Mouse (Mus musculus) frontal cortex, postnatal 25 days (tissue): ENCODE measurements around the gene Jph2.
A peak's percentile ranks its signal among the peaks of the same experiment; 100 is the strongest.

Experiments used
- DNase-seq, 2 experiments: peaks; one replicate each; pipeline ENCODE4 v3.0.0; 2022; ENCODE audit warnings: low spot score in 2 of 2

The Jph2 gene

GRCm38 (mm10) chr2:163362940-163363921 lies 34.6 kb downstream of the Jph2 start:
- no peak for DNase-seq

- DNase-seq = no peak
Measured at GRCm38 (mm10) chr2:163360858-163361623, 36.8 kb downstream of the Jph2 start.

DNA sequence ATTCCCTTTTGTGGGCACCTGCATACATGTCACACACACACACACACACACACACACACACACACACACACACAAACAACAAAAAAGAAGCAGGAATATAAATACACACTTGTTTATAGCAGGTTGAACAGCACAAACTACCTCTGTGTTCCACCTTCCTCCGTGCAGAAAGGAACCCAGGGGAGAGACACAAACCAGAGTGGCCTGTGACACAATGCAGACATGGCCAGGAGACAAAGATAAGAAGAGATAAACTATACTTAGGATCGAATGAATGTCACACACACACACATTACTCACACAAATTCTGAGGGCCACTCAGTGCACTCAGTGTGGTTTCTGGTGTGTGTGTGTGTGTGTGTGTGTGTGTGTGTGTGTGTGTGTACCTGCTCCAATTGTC lies 38.5 kb downstream of the Jph2 start:
- no peak for DNase-seq

DNA sequence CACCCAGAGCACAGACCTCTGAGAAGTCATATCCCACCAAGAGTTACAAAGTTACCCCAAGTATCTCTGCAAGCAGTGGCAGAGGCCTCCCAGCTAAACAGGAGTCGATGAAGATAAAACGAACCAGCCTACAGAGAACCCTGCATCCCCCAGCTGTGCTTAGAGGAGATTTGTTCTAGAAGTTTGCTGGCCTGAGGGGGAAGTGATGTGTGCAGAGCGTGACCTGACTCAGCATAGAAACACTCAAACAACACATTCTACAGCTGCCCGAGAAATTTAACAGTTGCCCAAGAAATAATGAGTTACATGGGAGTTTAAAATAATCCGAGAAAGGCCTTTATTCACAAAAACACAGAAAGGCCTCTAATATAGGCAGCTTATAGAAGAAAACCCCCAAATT lies 39.1 kb downstream of the Jph2 start:
- no peak for DNase-seq

DNA sequence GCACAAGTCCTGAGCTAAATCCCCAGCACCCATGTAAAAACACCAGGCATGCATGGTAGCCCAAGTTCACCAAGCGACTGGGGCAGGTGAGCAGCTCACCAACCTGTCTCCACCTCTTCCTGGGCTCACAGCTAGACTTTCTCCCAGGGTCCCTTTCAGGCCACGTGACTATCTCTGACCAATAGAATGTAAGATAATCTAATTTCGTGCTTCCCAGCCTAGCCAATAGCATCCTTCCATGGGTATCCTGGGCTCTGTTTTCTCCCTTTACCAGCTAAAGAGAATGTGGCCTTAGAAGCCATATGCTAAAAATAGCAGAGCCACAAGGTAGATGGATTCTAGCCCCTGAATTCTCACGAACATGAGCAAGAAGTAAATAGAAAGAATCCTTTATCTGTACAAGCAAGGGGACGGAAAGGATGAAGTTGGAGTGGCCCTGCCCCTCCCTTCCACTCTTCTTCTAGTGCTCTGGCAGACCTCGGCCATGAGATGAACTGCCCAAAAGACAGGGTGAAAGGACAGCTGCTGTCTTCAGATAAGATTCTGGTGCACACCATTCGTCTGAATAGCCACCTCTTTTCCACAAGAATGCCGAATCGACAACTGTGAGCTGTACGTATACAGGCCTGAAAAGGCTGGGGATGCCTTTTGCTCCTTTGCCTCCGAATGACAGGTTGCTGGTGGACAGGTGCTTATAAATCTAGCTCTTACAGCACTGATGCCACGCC lies 41.5 kb downstream of the Jph2 start:
- DNase-seq = no peak

DNA sequence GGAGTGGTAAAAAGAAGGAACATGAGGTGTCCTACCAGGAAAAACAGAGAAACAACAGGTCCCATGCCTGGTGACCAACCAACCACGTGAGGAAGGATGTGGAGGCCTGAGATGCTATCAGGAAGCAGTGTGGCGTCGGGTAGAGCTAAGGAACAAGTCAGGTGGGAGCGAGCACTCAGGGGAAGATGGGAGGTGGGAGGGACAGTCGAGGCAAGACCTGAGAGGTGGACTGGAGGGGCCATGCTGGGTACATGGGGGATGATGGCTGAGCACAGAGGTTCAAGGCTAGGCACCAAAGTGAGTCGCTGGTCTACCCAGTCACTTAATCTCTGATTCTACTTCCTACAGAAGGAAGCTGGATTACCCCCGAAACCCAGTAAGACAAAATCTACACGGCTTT lies 42.1 kb downstream of the Jph2 start:
- no peak for DNase-seq

DNA sequence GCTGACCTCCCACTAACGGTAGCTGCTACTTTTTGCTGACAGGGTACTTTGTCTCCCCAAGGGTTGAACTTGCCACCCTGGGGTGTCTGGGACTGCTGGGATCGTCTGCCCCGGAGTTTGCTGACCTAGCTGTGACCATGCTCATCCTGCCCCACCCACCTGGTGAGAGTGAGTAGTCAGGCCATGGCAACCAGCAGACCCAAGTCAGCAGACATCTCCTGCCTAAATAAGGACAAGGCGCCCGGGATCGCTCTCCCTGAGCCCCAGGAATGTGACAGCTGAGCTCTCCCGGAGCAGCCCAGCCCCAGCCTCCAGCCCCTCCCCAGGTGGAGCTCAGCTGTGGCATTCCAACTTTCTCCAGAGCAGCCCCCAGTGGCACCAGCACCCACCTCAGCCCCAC lies 44.1 kb downstream of the Jph2 start:
- no peak for DNase-seq

DNA sequence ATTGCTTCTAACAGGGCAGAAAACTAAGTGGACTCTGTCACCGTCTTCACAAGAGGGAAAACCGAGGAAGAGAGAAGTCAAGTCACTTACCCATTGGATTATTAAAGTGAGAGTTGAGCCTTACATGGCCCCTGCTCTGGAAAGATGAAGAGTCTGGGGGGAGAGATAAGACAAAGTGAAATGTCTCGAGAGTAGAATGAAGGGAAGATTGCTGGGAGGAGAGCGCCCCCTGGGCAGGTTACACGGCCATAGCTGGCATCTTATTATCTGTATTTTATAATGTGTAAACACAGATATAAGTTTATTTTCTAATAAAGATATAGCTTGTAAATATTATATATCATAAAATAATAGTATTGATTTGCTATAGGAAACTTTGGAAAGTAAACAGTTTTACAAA lies 47.4 kb downstream of the Jph2 start:
- DNase-seq = no peak

DNA sequence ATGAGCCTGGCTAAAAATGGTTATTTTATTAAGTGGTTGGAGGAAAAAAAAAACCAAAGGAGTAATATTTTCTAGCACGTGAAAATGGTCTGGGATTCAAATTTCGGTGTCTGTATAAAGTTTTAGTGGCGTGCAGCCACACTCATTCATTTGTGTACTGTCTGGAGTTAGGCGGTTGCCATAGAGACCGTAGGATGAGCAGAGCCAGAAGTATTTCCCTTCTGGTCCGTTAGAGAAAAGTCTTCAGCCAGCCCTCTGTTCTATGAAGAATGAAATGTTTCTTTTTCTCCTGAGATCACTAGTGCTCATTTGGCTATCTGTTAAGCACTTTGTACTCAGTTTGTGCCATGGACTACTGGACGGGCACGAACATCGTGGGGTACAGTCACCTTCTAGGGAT lies 48.4 kb downstream of the Jph2 start:
- no peak for DNase-seq

DNA sequence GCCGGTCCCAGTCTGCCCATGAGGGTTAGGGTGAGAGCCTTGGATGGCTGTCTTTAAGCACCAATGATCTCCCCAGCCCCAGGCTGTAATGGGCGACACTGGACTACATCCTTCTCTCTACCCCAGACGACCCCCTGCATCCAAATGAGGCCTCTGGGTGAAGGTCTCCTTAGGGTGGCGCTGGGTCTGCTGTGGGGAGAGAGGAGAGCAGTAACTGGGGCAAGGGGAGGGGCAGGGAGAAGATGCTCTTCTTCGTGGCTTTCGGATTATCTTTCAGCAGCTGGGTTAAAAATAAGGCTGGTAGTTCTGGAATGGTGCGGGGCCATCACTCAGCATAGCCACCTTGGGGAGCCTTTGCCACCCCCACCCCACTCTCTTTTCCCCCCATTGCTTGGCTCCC lies 49.1 kb downstream of the Jph2 start:
- DNase-seq = no peak

DNA sequence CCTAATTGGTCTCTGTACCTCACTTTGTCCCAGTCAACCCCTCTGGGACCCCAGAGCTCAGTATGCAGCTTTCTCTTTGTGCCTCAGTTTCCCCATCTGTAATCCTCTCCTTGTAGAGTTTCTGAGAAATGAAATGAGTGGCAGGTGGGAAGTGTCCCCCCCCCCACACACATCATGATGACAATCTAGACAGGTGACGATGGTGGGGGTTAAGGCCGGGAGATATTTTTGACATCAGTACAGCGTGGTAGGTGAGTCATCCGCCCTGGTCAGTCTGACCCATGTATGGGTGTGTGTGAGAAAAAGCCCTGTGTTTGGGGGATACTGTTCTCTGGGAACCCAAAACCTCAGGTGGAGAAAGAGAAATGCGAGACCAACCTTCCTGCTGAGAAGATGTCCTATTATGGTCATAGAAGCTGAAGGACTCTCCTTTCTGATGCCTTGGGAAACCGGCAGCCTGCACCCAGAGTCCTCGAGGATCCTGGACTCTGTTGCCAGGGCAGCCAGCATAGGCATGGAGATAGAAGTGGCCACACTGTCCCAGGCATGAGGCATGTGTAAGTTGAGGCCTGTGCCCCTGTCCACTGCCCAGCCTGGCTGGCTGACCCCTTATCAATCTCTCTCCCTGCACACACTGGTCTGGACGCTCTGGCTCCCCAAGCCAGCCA lies 50.1 kb downstream of the Jph2 start:
- no peak for DNase-seq

DNA sequence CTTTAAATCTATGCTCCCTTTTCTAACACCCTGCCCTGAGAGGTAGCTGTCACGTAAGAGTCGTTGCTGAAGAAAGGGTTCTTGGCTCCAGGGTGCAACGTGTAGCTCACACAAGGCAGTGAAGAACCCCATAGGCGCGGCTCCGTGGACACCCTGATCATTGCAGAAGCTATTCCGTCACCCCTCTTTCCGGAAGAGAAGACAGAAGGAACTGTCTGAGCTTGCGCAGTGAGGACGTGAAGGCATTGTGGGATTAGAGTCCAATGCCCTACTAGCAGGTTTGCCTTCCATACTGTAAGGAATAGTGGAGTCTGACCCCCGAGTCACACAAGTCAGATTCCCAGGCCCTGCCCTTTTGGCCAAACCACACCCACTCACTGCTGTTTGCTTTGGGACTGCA lies 51.3 kb downstream of the Jph2 start:
- no peak for DNase-seq

DNA sequence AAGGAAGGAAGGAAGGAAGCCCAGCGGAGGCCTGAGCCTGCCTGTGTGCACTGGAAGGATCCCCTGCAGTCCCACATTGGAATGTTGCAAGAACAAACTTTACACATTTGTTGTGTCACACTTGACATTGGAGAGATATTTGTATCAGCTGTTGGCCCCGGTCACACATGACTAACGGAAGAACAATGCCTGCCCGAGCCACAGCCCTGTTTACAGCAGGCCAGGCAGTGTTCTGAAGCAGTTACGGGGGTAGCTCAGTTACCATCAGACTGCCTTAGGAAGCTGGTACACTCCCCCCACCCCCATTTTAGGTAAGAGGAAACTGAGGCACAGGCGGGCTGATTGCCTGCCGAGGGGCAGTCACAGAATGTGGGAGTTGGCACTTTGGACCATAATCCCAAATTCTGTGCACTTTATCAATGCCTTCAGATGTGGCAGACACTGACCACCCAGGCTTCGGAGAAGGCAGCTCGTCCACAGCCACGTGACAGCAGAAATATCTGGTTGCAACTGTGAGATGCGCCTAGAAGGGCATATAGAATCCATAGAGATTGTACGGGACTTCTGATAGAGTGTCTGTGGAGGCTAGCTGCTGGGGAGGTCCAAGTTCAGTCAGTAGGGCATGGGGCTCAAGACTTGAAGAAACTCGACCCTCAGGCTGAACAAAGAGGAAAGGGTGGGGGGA lies 52.7 kb downstream of the Jph2 start:
- DNase-seq = no peak

- DNase-seq = peak in 1 of 2 experiments; percentile 12
Measured at GRCm38 (mm10) chr2:163343671-163344070, 54.1 kb downstream of the Jph2 start.

GRCm38 (mm10) chr2:163340263-163340662 lies 57.5 kb downstream of the Jph2 start:
- DNase-seq = peak; percentile 29 to 37

DNA sequence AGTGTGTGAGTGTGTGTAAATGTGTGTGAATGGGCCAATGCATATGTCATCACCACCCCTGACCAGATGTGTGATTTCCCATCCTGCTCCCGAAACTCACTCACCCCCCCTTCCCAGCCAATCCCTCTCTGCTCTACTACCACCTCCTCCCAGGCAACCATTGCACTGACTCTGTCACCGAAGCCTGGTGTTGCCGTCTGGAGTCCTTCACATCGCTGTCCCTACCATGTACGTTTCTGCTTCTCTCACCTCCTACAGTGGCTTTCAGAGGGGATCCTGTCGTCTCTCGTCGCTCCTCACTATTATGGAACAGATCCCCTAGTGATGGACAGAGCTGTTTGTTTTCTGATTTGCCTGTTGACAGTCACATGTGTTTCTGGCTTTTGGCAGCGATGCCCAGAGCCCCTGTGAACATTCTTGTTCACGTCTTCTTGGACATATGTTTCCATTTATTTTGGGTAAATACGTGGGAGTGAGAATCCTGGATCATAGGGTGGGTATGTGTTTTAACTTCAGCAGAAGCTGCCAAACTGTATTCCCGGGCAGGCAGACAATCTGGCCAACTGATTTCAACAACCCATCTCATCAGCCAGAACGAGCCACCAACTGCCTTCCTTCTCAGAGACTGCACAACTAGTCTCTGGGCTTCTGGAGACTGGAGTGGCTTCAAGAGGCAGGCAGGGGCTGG lies 65.3 kb downstream of the Jph2 start:
- peak in 1 of 2 experiments; percentile 17 for DNase-seq

DNA sequence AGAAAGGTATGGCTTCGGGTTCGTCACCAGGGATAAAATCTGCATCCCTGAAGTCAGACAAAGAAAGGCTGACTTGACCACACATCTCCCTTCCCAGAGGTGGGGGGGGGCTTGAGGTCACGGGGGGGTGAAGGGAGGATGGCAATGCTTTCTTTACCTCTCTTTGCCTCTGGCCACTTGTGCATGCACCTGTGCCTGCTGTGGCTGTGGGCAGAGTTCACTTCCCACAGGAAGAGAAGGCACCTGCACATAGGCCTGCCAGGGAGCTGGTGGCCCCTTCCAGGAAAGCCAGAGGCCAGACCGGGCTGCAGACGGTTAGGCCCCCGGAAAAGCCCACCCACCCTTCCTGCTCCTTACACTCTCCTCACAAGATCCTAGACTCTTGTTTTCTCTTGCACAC lies 66.4 kb downstream of the Jph2 start:
- DNase-seq = no peak

DNA sequence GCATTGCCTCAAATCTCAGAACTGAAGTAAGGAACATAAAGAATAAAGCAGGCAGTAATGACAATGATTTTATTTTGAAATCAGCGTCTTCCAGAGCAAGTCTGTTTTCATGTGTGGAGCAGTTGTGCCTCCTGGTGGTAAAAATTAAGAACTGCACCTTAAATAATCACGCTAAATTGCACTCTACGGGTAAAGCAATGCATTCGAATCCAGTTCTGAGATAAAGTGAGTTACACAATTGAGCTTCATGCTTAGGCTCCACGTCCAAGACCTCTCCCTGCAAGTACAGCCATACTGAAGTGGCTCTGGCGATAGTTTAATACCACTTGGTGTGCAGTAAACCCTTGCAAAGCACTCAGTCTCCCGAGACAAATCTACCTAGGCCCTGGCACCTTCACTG lies 67.1 kb downstream of the Jph2 start:
- peak in 1 of 2 experiments; percentile 38 for DNase-seq

- no peak for DNase-seq
Measured at GRCm38 (mm10) chr2:163323163-163323562, 74.6 kb downstream of the Jph2 start.

GRCm38 (mm10) chr2:163318777-163319176 lies 79.0 kb downstream of the Jph2 start:
- DNase-seq = no peak
